Mouse (Mus musculus) forebrain, embryonic 14.5 days (tissue): ENCODE results near the gene Elp4. TPM values are rescaled to one million over a fixed set of nuclear protein-coding genes. Genes with fewer than 3 reads are reported as not detected.

Experiments used
- ATAC-seq: fragments of 200-750 bp; cut with Nextera tagmentation; 2 replicates; pipeline ENCODE4 v1.8.0; 2017; ENCODE audit warnings: mild to moderate bottlenecking, moderate library complexity
- DNase-seq: peaks from one replicate; pipeline ENCODE4 v3.0.0-alpha.2; 2015; ENCODE audit warnings: low spot score
- H3K27ac ChIP-seq: fragments of 300-500 bp; sonication (generic); 2 replicates; pipeline ENCODE4 v1.5.1; 2014; ENCODE audit warnings: low read depth, mild to moderate bottlenecking, control low read depth, low read length, moderate library complexity
- H3K27me3 ChIP-seq: fragments of 300-500 bp; sonication (generic); replicated peaks from 2 replicates; pipeline ENCODE4 v1.6.1; 2014; ENCODE audit warnings: low read length, control low read depth, mixed read lengths; ENCODE audit not compliant: control insufficient read depth, insufficient read depth
- H3K36me3 ChIP-seq: fragments of 300-500 bp; sonication (generic); 2 replicates; pipeline ENCODE4 v1.6.1; 2014; ENCODE audit warnings: low read length, control low read depth; ENCODE audit not compliant: control insufficient read depth, insufficient read depth
- H3K4me1 ChIP-seq: fragments of 300-500 bp; sonication (generic); 2 replicates; pipeline ENCODE4 v1.6.1; 2014; ENCODE audit warnings: antibody characterized with exemption, low read length, control low read depth; ENCODE audit not compliant: control insufficient read depth, insufficient read depth
- H3K4me2 ChIP-seq: fragments of 300-500 bp; sonication (generic); 2 replicates; pipeline ENCODE4 v1.6.1; 2014; ENCODE audit warnings: mild to moderate bottlenecking, control low read depth, low read length
- H3K4me3 ChIP-seq: fragments of 300-500 bp; sonication (generic); 2 replicates; pipeline ENCODE4 v1.5.1; 2014; ENCODE audit warnings: low read depth, low read length, control low read depth
- H3K9ac ChIP-seq: fragments of 300-500 bp; sonication (generic); 2 replicates; pipeline ENCODE4 v1.6.1; 2014; ENCODE audit warnings: mild to moderate bottlenecking, low read length, control low read depth, moderate library complexity
- H3K9me3 ChIP-seq: fragments of 300-500 bp; sonication (generic); replicated peaks from 2 replicates; pipeline ENCODE4 v1.6.1; 2016; ENCODE audit warnings: low read length, control low read depth, mixed read lengths; ENCODE audit not compliant: control insufficient read depth
- WGBS: fragments of 180-500 bp; shearing (Covaris S2); extraction: QIAGEN DNeasy Blood & Tissue Kit; methylation state at CpG from one replicate; pipeline ENCODE4 v1.1.7; 2014; 5-methylcytosine and 5-hydroxymethylcytosine counted together
- polyA plus RNA-seq: library from polyadenylated mRNA; unstranded; fragments of >200 nt; fragmentation: Nextera tagmentation; extraction: Ambion mirVana; gene quantifications from 2 replicates; pipeline ENCODE4 v1.2.1, GENCODE M21; 2014

Gene Elp4
- polyA plus RNA-seq, 1 experiment from 2014 or later: 45.5 TPM

GRCm38 (mm10) chr2:105815170-105815569 is 89.2 kb downstream of the Elp4 start:
- H3K9ac ChIP-seq: no peak overlapping the region
- H3K4me1 ChIP-seq: 0 out of 2 replicates have a peak, but pooled peaks cover 2% of the 10 kb centered on the region
- WGBS: 73% methylated on average over 3 of the region's 3 CpGs
- ATAC-seq (0 out of 2 replicates have a peak, but pooled peaks have one; percentile 23), DNase-seq (no peak)
- H3K9me3 ChIP-seq: no peaks in the 10 kb centered on the region
- H3K4me2 ChIP-seq: no peak overlapping the region
- H3K27me3 ChIP-seq: no peaks in the 10 kb centered on the region
- no peak overlapping the region for H3K4me3 ChIP-seq
- no peaks in the 10 kb centered on the region for H3K36me3 ChIP-seq
- H3K27ac ChIP-seq: no peak overlapping the region

GRCm38 (mm10) chr2:105813041-105813440 is 91.3 kb downstream of the Elp4 start:
- WGBS: 41% methylated on average over 3 of the region's 3 CpGs
- no peak overlapping the region for H3K4me2 ChIP-seq
- H3K27ac ChIP-seq: no peak overlapping the region
- no peaks in the 10 kb centered on the region for H3K36me3 ChIP-seq
- ATAC-seq (no peak), DNase-seq (peak; percentile 81)
- no peaks in the 10 kb centered on the region for H3K27me3 ChIP-seq
- 0 out of 2 replicates have a peak, but pooled peaks cover 2% of the 10 kb centered on the region for H3K4me1 ChIP-seq
- H3K9ac ChIP-seq: no peak overlapping the region
- H3K9me3 ChIP-seq: no peaks in the 10 kb centered on the region
- H3K4me3 ChIP-seq: no peak overlapping the region

GRCm38 (mm10) chr2:105810286-105810685 is 94.1 kb downstream of the Elp4 start:
- H3K27ac ChIP-seq: no peak overlapping the region
- no peak overlapping the region for H3K9ac ChIP-seq
- 0 out of 2 replicates have a peak, but pooled peaks cover 2% of the 10 kb centered on the region for H3K4me1 ChIP-seq
- DNase-seq (peak; percentile 54), ATAC-seq (no peak)
- no peaks in the 10 kb centered on the region for H3K27me3 ChIP-seq
- H3K36me3 ChIP-seq: no peaks in the 10 kb centered on the region
- 69% methylated on average over 2 of the region's 2 CpGs for WGBS
- H3K4me3 ChIP-seq: no peak overlapping the region
- H3K9me3 ChIP-seq: no peaks in the 10 kb centered on the region
- H3K4me2 ChIP-seq: no peak overlapping the region

- Histone ChIP-seq H3K9me3 (no peaks in the 10 kb centered on the region), H3K27ac (no peak overlapping the region), H3K4me1 (peaks cover 3% of the 10 kb centered on the region; the same call in 1 of the 2 replicates), H3K9ac (no peak overlapping the region), H3K27me3 (no peaks in the 10 kb centered on the region), H3K4me3 (no peak overlapping the region), H3K4me2 (no peak overlapping the region), H3K36me3 (no peaks in the 10 kb centered on the region)
- DNase-seq (no peak), ATAC-seq (no peak)
- 66% methylated on average over 2 of the region's 2 CpGs for WGBS
Observed at GRCm38 (mm10) chr2:105806571-105806970, 97.8 kb downstream of the Elp4 start.

GRCm38 (mm10) chr2:105806047-105806446 is 98.3 kb downstream of the Elp4 start:
- H3K9ac ChIP-seq: no peak overlapping the region
- H3K4me1 ChIP-seq: peaks cover 3% of the 10 kb centered on the region; the same call in 1 of the 2 replicates
- ATAC-seq (no peak), DNase-seq (no peak)
- 68% methylated on average over 4 of the region's 4 CpGs for WGBS
- H3K4me3 ChIP-seq: no peak overlapping the region
- H3K9me3 ChIP-seq: no peaks in the 10 kb centered on the region
- H3K27me3 ChIP-seq: no peaks in the 10 kb centered on the region
- no peak overlapping the region for H3K27ac ChIP-seq
- H3K4me2 ChIP-seq: no peak overlapping the region
- no peaks in the 10 kb centered on the region for H3K36me3 ChIP-seq

- Histone ChIP-seq H3K9ac (no peak overlapping the region), H3K4me1 (peaks cover 7% of the 10 kb centered on the region; the same call in 1 of the 2 replicates), H3K4me3 (no peak overlapping the region), H3K36me3 (no peaks in the 10 kb centered on the region), H3K27me3 (no peaks in the 10 kb centered on the region), H3K4me2 (no peak overlapping the region), H3K27ac (no peak overlapping the region), H3K9me3 (no peaks in the 10 kb centered on the region)
- DNase-seq: peak; percentile 59
- no peak for ATAC-seq
Observed at GRCm38 (mm10) chr2:105805210-105805609, 99.2 kb downstream of the Elp4 start.

GRCm38 (mm10) chr2:105804506-105804905 is 99.9 kb downstream of the Elp4 start:
- H3K4me1 ChIP-seq: peaks cover 9% of the 10 kb centered on the region; the same call in 1 of the 2 replicates
- ATAC-seq: peak; percentile 74
- no peaks in the 10 kb centered on the region for H3K36me3 ChIP-seq
- WGBS: 8% methylated on average over 10 of the region's 10 CpGs
- no peak overlapping the region; the same call in 1 of the 2 replicates for H3K4me2 ChIP-seq
- no peak overlapping the region for H3K9ac ChIP-seq
- no peaks in the 10 kb centered on the region for H3K27me3 ChIP-seq
- H3K4me3 ChIP-seq: no peak overlapping the region
- peak; percentile 80 for DNase-seq
- H3K27ac ChIP-seq: no peak overlapping the region; the same call in 1 of the 2 replicates
- no peaks in the 10 kb centered on the region for H3K9me3 ChIP-seq

- Histone ChIP-seq H3K4me3 (no peak overlapping the region), H3K9ac (no peak overlapping the region), H3K9me3 (no peaks in the 10 kb centered on the region), H3K4me2 (no peak overlapping the region), H3K27ac (no peak overlapping the region), H3K27me3 (no peaks in the 10 kb centered on the region), H3K36me3 (no peaks in the 10 kb centered on the region), H3K4me1 (peaks cover 9% of the 10 kb centered on the region; the same call in 1 of the 2 replicates)
- DNase-seq (no peak), ATAC-seq (no peak)
- WGBS: 43% methylated on average over 5 of the region's 5 CpGs
Observed at GRCm38 (mm10) chr2:105803427-105803826, 100.9 kb downstream of the Elp4 start.

- Histone ChIP-seq H3K27ac (no peak overlapping the region), H3K9ac (no peak overlapping the region), H3K9me3 (no peaks in the 10 kb centered on the region), H3K27me3 (no peaks in the 10 kb centered on the region), H3K4me3 (no peak overlapping the region), H3K4me1 (peaks cover 9% of the 10 kb centered on the region; the same call in 1 of the 2 replicates), H3K4me2 (no peak overlapping the region), H3K36me3 (no peaks in the 10 kb centered on the region)
- no peak for DNase-seq
- ATAC-seq: no peak
- WGBS: 96% methylated on average over 2 of the region's 2 CpGs
Observed at GRCm38 (mm10) chr2:105802902-105803301, 101.5 kb downstream of the Elp4 start.
